In the genomic region with DNA sequence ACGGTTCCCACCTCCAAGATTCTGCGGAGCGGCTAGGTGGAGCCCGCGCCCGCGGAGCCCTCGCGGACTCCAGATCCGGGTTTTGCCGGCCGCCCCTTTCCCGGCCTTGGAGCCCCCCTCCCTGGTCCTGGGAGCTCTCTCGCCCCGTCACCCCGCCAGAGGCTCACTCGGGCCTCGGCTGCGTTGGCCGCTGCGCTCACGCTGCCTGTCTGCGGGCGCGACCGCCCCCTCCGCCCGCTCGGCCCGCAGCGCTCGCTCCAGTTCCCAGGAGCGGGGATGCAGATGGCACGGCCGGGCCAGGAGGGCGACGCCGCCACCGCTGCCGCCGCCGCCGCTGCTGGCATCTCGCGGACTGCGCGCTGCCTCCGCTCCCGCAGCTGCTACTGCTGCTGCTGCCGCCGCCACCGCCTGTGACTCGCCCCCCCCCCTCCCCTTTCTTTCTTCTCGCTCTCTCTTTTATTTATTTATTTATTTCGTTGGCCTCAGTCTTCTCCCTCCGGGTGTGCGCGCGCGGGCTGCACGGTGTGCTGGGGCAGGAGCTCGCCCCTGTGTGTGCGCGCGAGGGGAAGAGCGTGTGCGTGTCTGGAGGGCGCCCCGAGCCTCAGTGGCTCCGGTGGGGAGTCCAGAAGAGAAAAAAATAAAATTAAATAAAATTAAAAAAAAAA, we compare ENCODE assay signal across 8 mouse cellular contexts. TPM values are rescaled to one million over a fixed set of nuclear protein-coding genes. Genes with fewer than 3 reads are reported as not detected.
DNase-seq lines count a peak whose midpoint lies in the region; ATAC-seq and TF ChIP-seq lines count a peak whose summit lies in the region.

A gene (plus strand): TSS at position 549 of the 665 bp plus-strand sequence.

- H3K9ac ChIP-seq in embryonic facial prominence, embryonic 12.5 days = peak within 1 kb of the TSS; percentile 84
- H3K9ac ChIP-seq in kidney, embryonic 14.5 days (ENCODE audit: low read depth, low read length) = peak within 1 kb of the TSS; percentile 84
- peak within 1 kb of the TSS; percentile 89 for H3K9ac ChIP-seq in limb, embryonic 14.5 days (ENCODE audit: low read depth, low read length, severe bottlenecking)
- H3K9ac ChIP-seq in midbrain, embryonic 15.5 days = peak within 1 kb of the TSS; percentile 92

- TF ChIP-seq POLR2A in limb, embryonic 14.5 days (IDR thresholded peaks at IDR 0.05; ENCODE audit: borderline replicate concordance, extremely low read depth, insufficient read depth, insufficient read length) = peak; percentile 84; the same call in 1 of the 2 replicates
- TF ChIP-seq POLR2A in testis, adult 2 months (IDR thresholded peaks at IDR 0.05; ENCODE audit: control insufficient read depth, low read depth, low read length) = no peak

- ATAC-seq in embryonic facial prominence, embryonic 12.5 days (ENCODE audit: insufficient number of reproducible peaks, insufficient read depth, low FRiP score, low TSS enrichment) = peak; percentile 88
- peak; percentile 93 for ATAC-seq in kidney, embryonic 14.5 days (ENCODE audit: low FRiP score, low TSS enrichment)
- ATAC-seq in limb, embryonic 14.5 days (ENCODE audit: low FRiP score, low read depth) = peak; percentile 85
- peak; percentile 92 for ATAC-seq in midbrain, embryonic 15.5 days (replicated peaks)

- WGBS in embryonic facial prominence, embryonic 12.5 days = under 1% methylated on average over 46 of the region's 70 CpGs
- WGBS in kidney, embryonic 14.5 days = under 1% methylated on average over 46 of the region's 70 CpGs
- WGBS in limb, embryonic 14.5 days = 1% methylated on average over 53 of the region's 70 CpGs
- under 1% methylated on average over 66 of the region's 70 CpGs for WGBS in midbrain, embryonic 15.5 days

- no peaks in the 10 kb centered on the region for H3K9me3 ChIP-seq in embryonic facial prominence, embryonic 12.5 days
- H3K9me3 ChIP-seq in kidney, embryonic 14.5 days (ENCODE audit: control insufficient read depth, low read length) = no peaks in the 10 kb centered on the region
- H3K9me3 ChIP-seq in limb, embryonic 14.5 days (ENCODE audit: control insufficient read depth, low read length) = no peaks in the 10 kb centered on the region
- no peaks in the 10 kb centered on the region for H3K9me3 ChIP-seq in midbrain, embryonic 15.5 days

- no peaks in the 10 kb centered on the region for H3K27me3 ChIP-seq in embryonic facial prominence, embryonic 12.5 days
- H3K27me3 ChIP-seq in kidney, embryonic 14.5 days (ENCODE audit: control insufficient read depth, insufficient read depth, low read length) = no peaks in the 10 kb centered on the region; the same call in 1 of the 2 replicates
- no peaks in the 10 kb centered on the region for H3K27me3 ChIP-seq in limb, embryonic 14.5 days (ENCODE audit: control insufficient read depth, insufficient read depth, low read length)
- H3K27me3 ChIP-seq in midbrain, embryonic 15.5 days (replicated peaks) = no peaks in the 10 kb centered on the region
- H3K27me3 ChIP-seq in testis, adult 2 months (ENCODE audit: control insufficient read depth, insufficient read depth, low read length) = no peaks in the 10 kb centered on the region; the same call in 1 of the 2 replicates

- peak within 1 kb of the TSS; percentile 84 for H3K4me3 ChIP-seq in embryonic facial prominence, embryonic 12.5 days
- H3K4me3 ChIP-seq in kidney, embryonic 14.5 days (ENCODE audit: low read length) = peak within 1 kb of the TSS; percentile 70
- H3K4me3 ChIP-seq in limb, embryonic 14.5 days (replicated peaks; ENCODE audit: low read length) = peak within 1 kb of the TSS; percentile 73
- H3K4me3 ChIP-seq in midbrain, embryonic 15.5 days = peak within 1 kb of the TSS; percentile 87
- H3K4me3 ChIP-seq in testis, adult 2 months (ENCODE audit: control insufficient read depth, low read depth, low read length) = peak within 1 kb of the TSS; percentile 72

- peak; percentile 26 for DNase-seq in kidney, adult 18-20 months
- DNase-seq in kidney, adult 11 months = no peak
- DNase-seq in heart, adult 8-10 months (ENCODE audit: low spot score) = peak; percentile 35
- DNase-seq in limb, embryonic 14.5 days (ENCODE audit: low spot score) = peak; percentile 87

- no peak for TF ChIP-seq CTCF in testis, adult 2 months (IDR thresholded peaks at IDR 0.05; ENCODE audit: control insufficient read depth, insufficient read depth, insufficient replicate concordance, low read depth, low read length)

- H3K27ac ChIP-seq in embryonic facial prominence, embryonic 12.5 days = peak within 1 kb of the TSS; percentile 97
- H3K27ac ChIP-seq in kidney, embryonic 14.5 days (ENCODE audit: low read depth, low read length) = peak within 1 kb of the TSS; percentile 89
- H3K27ac ChIP-seq in limb, embryonic 14.5 days (replicated peaks; ENCODE audit: low read depth, low read length) = peak within 1 kb of the TSS; percentile 94
- H3K27ac ChIP-seq in midbrain, embryonic 15.5 days = peak within 1 kb of the TSS; percentile 100
- no peak within 1 kb of the TSS for H3K27ac ChIP-seq in testis, adult 2 months (ENCODE audit: control insufficient read depth, insufficient read depth, low read depth, low read length)

- H3K36me3 ChIP-seq in embryonic facial prominence, embryonic 12.5 days = no peaks in the 10 kb centered on the region
- H3K36me3 ChIP-seq in kidney, embryonic 14.5 days (ENCODE audit: control insufficient read depth, insufficient read depth, low read length) = no peaks in the 10 kb centered on the region
- no peaks in the 10 kb centered on the region for H3K36me3 ChIP-seq in limb, embryonic 14.5 days (ENCODE audit: control insufficient read depth, insufficient read depth, low read length)
- H3K36me3 ChIP-seq in midbrain, embryonic 15.5 days (replicated peaks) = no peaks in the 10 kb centered on the region
- no peaks in the 10 kb centered on the region for H3K36me3 ChIP-seq in testis, adult 2 months (ENCODE audit: control insufficient read depth, insufficient read depth, low read length)

- H3K4me1 ChIP-seq in embryonic facial prominence, embryonic 12.5 days = peaks cover 7% of the 10 kb centered on the region; the same call in 1 of the 2 replicates
- H3K4me1 ChIP-seq in kidney, embryonic 14.5 days (ENCODE audit: control insufficient read depth, insufficient read depth, low read length) = no peaks in the 10 kb centered on the region; the same call in 1 of the 2 replicates
- peaks cover 9% of the 10 kb centered on the region; the same call in 1 of the 2 replicates for H3K4me1 ChIP-seq in limb, embryonic 14.5 days (ENCODE audit: control insufficient read depth, insufficient read depth, low read length)
- peaks cover 10% of the 10 kb centered on the region; the same call in 1 of the 2 replicates for H3K4me1 ChIP-seq in midbrain, embryonic 15.5 days
- H3K4me1 ChIP-seq in testis, adult 2 months (ENCODE audit: control insufficient read depth, insufficient read depth, low read length) = peaks cover 19% of the 10 kb centered on the region

- H3K4me2 ChIP-seq in embryonic facial prominence, embryonic 12.5 days (replicated peaks) = peak within 1 kb of the TSS; percentile 94
- peak within 1 kb of the TSS; percentile 90 for H3K4me2 ChIP-seq in kidney, embryonic 14.5 days (replicated peaks; ENCODE audit: low read depth, low read length)
- H3K4me2 ChIP-seq in limb, embryonic 14.5 days (replicated peaks; ENCODE audit: low read depth, low read length, severe bottlenecking) = peak within 1 kb of the TSS; percentile 91
- H3K4me2 ChIP-seq in midbrain, embryonic 15.5 days = peak within 1 kb of the TSS; percentile 69

RNA-seq across cellular contexts. Expression of the gene that starts here (rescaled TPM):
- polyA plus RNA-seq in embryonic facial prominence, embryonic 12.5 days (2016; fragmentation: Nextera tagmentation; extraction: Ambion mirVana) = 45.5 and 48.7 TPM in 2 replicates
- total RNA-seq in heart, adult 8-10 months (2022) = 1 to 10 TPM; 3.1 to 4.0 (median 3.6) TPM
- 21.8 and 28.2 TPM in 2 replicates for polyA plus RNA-seq in kidney, embryonic 14.5 days (2014; fragmentation: Nextera tagmentation; extraction: Ambion mirVana)
- polyA plus RNA-seq in limb, embryonic 14.5 days (2012; rRNA removed) = 37.6 and 53.3 TPM in 2 replicates
- 41.1 and 55.3 TPM in 2 replicates for polyA plus RNA-seq in limb, embryonic 14.5 days (2014; fragmentation: Nextera tagmentation; extraction: Ambion mirVana)
- polyA plus RNA-seq in midbrain, embryonic 15.5 days (2015; fragmentation: Nextera tagmentation; extraction: Ambion mirVana) = 69.9 and 75.6 TPM in 2 replicates
- 17.1 and 21.1 TPM in 2 replicates for polyA plus RNA-seq in testis, adult 2 months (2012; rRNA removed)
